Mouse (Mus musculus): ENCODE measurements at regions not wholly inside any gene's neighbourhood (a gene's known extent, or its start where the extent isn't known, plus 50 kb on each side); places are given as distances from the start of the nearest gene placed in this dataset.
A peak's percentile ranks its signal among the peaks of the same experiment; 100 is the strongest.

GRCm38 (mm10) chr8:35996330-35997077, 230.9 kb downstream of the Gm19410 start:
- DNase-seq, result no peak

GRCm38 (mm10) chr8:35999584-35999983, 234.0 kb downstream of the Gm19410 start:
- DNase-seq, result peak; percentile 35 to 43

- no peak for DNase-seq
Measured at GRCm38 (mm10) chr8:36004387-36004786, 238.8 kb downstream of the Gm19410 start.

GRCm38 (mm10) chr8:36005536-36005935, 239.9 kb downstream of the Gm19410 start:
- no peak for DNase-seq

- DNase-seq, result peak; percentile 28 to 52
Measured at GRCm38 (mm10) chr8:36007724-36008123, 242.1 kb downstream of the Gm19410 start.

- DNase-seq, result peak; percentile 87 to 88
Measured at GRCm38 (mm10) chr8:36009565-36009964, 244.0 kb downstream of the Gm19410 start.

GRCm38 (mm10) chr8:36010446-36011217, 245.0 kb downstream of the Gm19410 start:
- no peak for DNase-seq

GRCm38 (mm10) chr8:36014862-36015261, 249.3 kb downstream of the Gm19410 start:
- DNase-seq, result peak; percentile 27 to 43

GRCm38 (mm10) chr8:36016321-36017114, 250.9 kb downstream of the Gm19410 start:
- peak; percentile 57 to 59 for DNase-seq

- DNase-seq, result no peak
Measured at GRCm38 (mm10) chr8:36018993-36019753, 253.6 kb downstream of the Gm19410 start.

- no peak for DNase-seq
Measured at GRCm38 (mm10) chr8:36019895-36020294, 254.3 kb downstream of the Gm19410 start.

- no peak for DNase-seq
Measured at GRCm38 (mm10) chr8:36027586-36027985, 262.0 kb downstream of the Gm19410 start.

GRCm38 (mm10) chr8:36028121-36028955, 262.7 kb downstream of the Gm19410 start:
- DNase-seq, result no peak

- DNase-seq, result no peak
Measured at GRCm38 (mm10) chr8:36029445-36029844, 263.9 kb downstream of the Gm19410 start.

- no peak for DNase-seq
Measured at GRCm38 (mm10) chr8:36030237-36030636, 264.6 kb downstream of the Gm19410 start.

GRCm38 (mm10) chr8:36031966-36032719, 266.6 kb downstream of the Gm19410 start:
- peak in 1 of 2 experiments; percentile 18 for DNase-seq

GRCm38 (mm10) chr8:36035339-36035738, 269.7 kb downstream of the Gm19410 start:
- no peak for DNase-seq

- DNase-seq, result no peak
Measured at GRCm38 (mm10) chr8:36036271-36036670, 270.7 kb downstream of the Gm19410 start.

GRCm38 (mm10) chr8:36041222-36041864, 275.8 kb downstream of the Gm19410 start:
- no peak for DNase-seq

- no peak for DNase-seq
Measured at GRCm38 (mm10) chr8:36042594-36042993, 277.0 kb downstream of the Gm19410 start.

All from cerebellum, postnatal 10 days (tissue).